Mouse (Mus musculus) frontal cortex, postnatal 14 days (tissue): ENCODE measurements around the gene Fam43b.
A peak's percentile ranks its signal among the peaks of the same experiment; 100 is the strongest.

Source experiments
- DNase-seq, 2 experiments: peaks; one replicate each; pipeline ENCODE4 v3.0.0; 2022; ENCODE audit warnings: low spot score in 2 of 2

Fam43b gene

GRCm38 (mm10) chr4:138395087-138395970, 999 bp downstream of the Fam43b start:
- DNase-seq, result peak in 1 of 2 experiments; percentile 43

GRCm38 (mm10) chr4:138393703-138394102, 2.6 kb downstream of the Fam43b start:
- no peak for DNase-seq

- DNase-seq, result no peak
Observed at GRCm38 (mm10) chr4:138383789-138384188, 12.5 kb downstream of the Fam43b start.

- DNase-seq, result no peak
Observed at GRCm38 (mm10) chr4:138382462-138382861, 13.9 kb downstream of the Fam43b start.

- DNase-seq, result no peak
Observed at GRCm38 (mm10) chr4:138380132-138380689, 16.1 kb downstream of the Fam43b start.

GRCm38 (mm10) chr4:138379091-138379840, 17.1 kb downstream of the Fam43b start:
- peak; percentile 48 to 51 for DNase-seq

GRCm38 (mm10) chr4:138377526-138377925, 18.8 kb downstream of the Fam43b start:
- no peak for DNase-seq

- no peak for DNase-seq
Observed at GRCm38 (mm10) chr4:138375117-138375516, 21.2 kb downstream of the Fam43b start.

- no peak for DNase-seq
Observed at GRCm38 (mm10) chr4:138370996-138371516, 25.3 kb downstream of the Fam43b start.

GRCm38 (mm10) chr4:138368498-138369260, 27.6 kb downstream of the Fam43b start:
- no peak for DNase-seq

GRCm38 (mm10) chr4:138367641-138368497, 28.5 kb downstream of the Fam43b start, which contains the start of gene Cda:
Cda (minus strand) TSS chr4:138367992.
- peak in 1 of 2 experiments; percentile 14 for DNase-seq

- no peak for DNase-seq
Observed at GRCm38 (mm10) chr4:138366561-138366960, 29.8 kb downstream of the Fam43b start.

- DNase-seq, result no peak
Observed at GRCm38 (mm10) chr4:138363511-138363910, 32.8 kb downstream of the Fam43b start.

GRCm38 (mm10) chr4:138362883-138363282, 33.4 kb downstream of the Fam43b start:
- DNase-seq, result no peak

GRCm38 (mm10) chr4:138361370-138361821, 34.9 kb downstream of the Fam43b start:
- DNase-seq, result no peak

GRCm38 (mm10) chr4:138358176-138358575, 38.2 kb downstream of the Fam43b start:
- DNase-seq, result no peak

- DNase-seq, result no peak
Observed at GRCm38 (mm10) chr4:138356551-138356950, 39.8 kb downstream of the Fam43b start.

- no peak for DNase-seq
Observed at GRCm38 (mm10) chr4:138356141-138356540, 40.2 kb downstream of the Fam43b start.

GRCm38 (mm10) chr4:138355496-138355895, 40.8 kb downstream of the Fam43b start:
- DNase-seq, result no peak
